Mouse (Mus musculus) embryonic facial prominence, embryonic 11.5 days (tissue): ENCODE results near the gene Prune2. TPM values are rescaled to one million over a fixed set of nuclear protein-coding genes. Genes with fewer than 3 reads are reported as not detected.

Source experiments
- ATAC-seq: fragments of 200-750 bp; cut with Nextera tagmentation; replicated peaks from 2 replicates; pipeline ENCODE4 v1.8.0; 2017; ENCODE audit warnings: low read depth; ENCODE audit not compliant: insufficient number of reproducible peaks, low FRiP score, low TSS enrichment
- DNase-seq: peaks from one replicate; pipeline ENCODE4 v3.0.0-alpha.2; 2015; ENCODE audit warnings: low spot score
- H3K27ac ChIP-seq: fragments of 300-500 bp; sonication (generic); replicated peaks from 2 replicates; pipeline ENCODE4 v1.5.1; 2014; ENCODE audit warnings: mild to moderate bottlenecking, low read depth, low read length, control low read depth
- H3K27me3 ChIP-seq: fragments of 300-500 bp; sonication (generic); 2 replicates; pipeline ENCODE4 v1.6.1; 2014; ENCODE audit warnings: mild to moderate bottlenecking, low read length, moderate library complexity, mixed read lengths; ENCODE audit not compliant: control insufficient read depth, insufficient read depth
- H3K36me3 ChIP-seq: fragments of 300-500 bp; sonication (generic); replicated peaks from 2 replicates; pipeline ENCODE4 v1.6.1; 2014; ENCODE audit warnings: low read depth, mild to moderate bottlenecking, low read length, moderate library complexity, mixed read lengths; ENCODE audit not compliant: control insufficient read depth, insufficient read depth
- H3K4me1 ChIP-seq: fragments of 300-500 bp; sonication (generic); 2 replicates; pipeline ENCODE4 v1.6.1; 2014; ENCODE audit warnings: low read length, mixed read lengths; ENCODE audit not compliant: control insufficient read depth, insufficient read depth
- H3K4me2 ChIP-seq: fragments of 300-500 bp; sonication (generic); 2 replicates; pipeline ENCODE4 v1.6.1; 2014; ENCODE audit warnings: low read depth, mild to moderate bottlenecking, control low read depth, low read length, moderate library complexity
- H3K4me3 ChIP-seq: fragments of 300-500 bp; sonication (generic); 2 replicates; pipeline ENCODE4 v1.5.1; 2014; ENCODE audit warnings: low read depth, low read length, control low read depth
- H3K9ac ChIP-seq: fragments of 300-500 bp; sonication (generic); replicated peaks from 2 replicates; pipeline ENCODE4 v1.6.1; 2014; ENCODE audit warnings: mild to moderate bottlenecking, control low read depth, low read length
- H3K9me3 ChIP-seq: fragments of 300-500 bp; sonication (generic); replicated peaks from 2 replicates; pipeline ENCODE4 v1.6.1; 2016; ENCODE audit warnings: mild to moderate bottlenecking, low read length, inconsistent platforms, mixed read lengths; ENCODE audit not compliant: control insufficient read depth
- WGBS: fragments of 180-500 bp; shearing (Covaris S2); extraction: QIAGEN DNeasy Blood & Tissue Kit; methylation state at CpG from one replicate; pipeline ENCODE4 v1.1.7; 2014; 5-methylcytosine and 5-hydroxymethylcytosine counted together
- polyA plus RNA-seq: library from polyadenylated mRNA; unstranded; fragments of >200 nt; fragmentation: Nextera tagmentation; extraction: Ambion mirVana; gene quantifications from 2 replicates; pipeline ENCODE4 v1.2.1, GENCODE M21; 2014

Gene Prune2
- polyA plus RNA-seq, 1 experiment from 2014 or later = 1.5 TPM

- Histone ChIP-seq H3K9ac (no peak overlapping the region), H3K4me3 (no peak overlapping the region), H3K27me3 (no peaks in the 10 kb centered on the region), H3K4me1 (no peaks in the 10 kb centered on the region), H3K36me3 (no peaks in the 10 kb centered on the region), H3K27ac (no peak overlapping the region), H3K9me3 (no peaks in the 10 kb centered on the region), H3K4me2 (no peak overlapping the region)
- no peak for ATAC-seq
- no peak for DNase-seq
- WGBS = 82% methylated on average over 10 of the region's 10 CpGs
These were observed 300.9 kb downstream of the Prune2 start for GRCm38 (mm10) chr19:17256867-17257266.

GRCm38 (mm10) chr19:17263181-17263580, 307.3 kb downstream of the Prune2 start:
- H3K9me3 ChIP-seq = no peaks in the 10 kb centered on the region
- no peak overlapping the region for H3K4me2 ChIP-seq
- DNase-seq (no peak), ATAC-seq (no peak)
- H3K9ac ChIP-seq = no peak overlapping the region
- H3K36me3 ChIP-seq = no peaks in the 10 kb centered on the region
- H3K27ac ChIP-seq = no peak overlapping the region
- WGBS = 90% methylated on average over 2 of the region's 2 CpGs
- no peaks in the 10 kb centered on the region for H3K27me3 ChIP-seq
- no peaks in the 10 kb centered on the region for H3K4me1 ChIP-seq
- no peak overlapping the region for H3K4me3 ChIP-seq

- DNase-seq = no peak
- Histone ChIP-seq H3K4me1 (no peaks in the 10 kb centered on the region), H3K4me3 (no peak overlapping the region), H3K27me3 (no peaks in the 10 kb centered on the region), H3K9me3 (no peaks in the 10 kb centered on the region), H3K36me3 (no peaks in the 10 kb centered on the region), H3K27ac (no peak overlapping the region), H3K4me2 (no peak overlapping the region), H3K9ac (no peak overlapping the region)
- ATAC-seq = no peak
- WGBS = 92% methylated on average over 13 of the region's 13 CpGs
These were observed 307.9 kb downstream of the Prune2 start for GRCm38 (mm10) chr19:17263679-17264370.

- WGBS = 90% methylated on average over 9 of the region's 9 CpGs
- Histone ChIP-seq H3K27me3 (no peaks in the 10 kb centered on the region), H3K36me3 (no peaks in the 10 kb centered on the region), H3K4me2 (no peak overlapping the region), H3K27ac (no peak overlapping the region), H3K9ac (no peak overlapping the region), H3K9me3 (no peaks in the 10 kb centered on the region), H3K4me1 (no peaks in the 10 kb centered on the region), H3K4me3 (no peak overlapping the region)
- no peak for ATAC-seq
- no peak for DNase-seq
These were observed 308.7 kb downstream of the Prune2 start for GRCm38 (mm10) chr19:17264481-17265196.

- Histone ChIP-seq H3K4me2 (no peak overlapping the region), H3K27me3 (no peaks in the 10 kb centered on the region), H3K9me3 (no peaks in the 10 kb centered on the region), H3K27ac (no peak overlapping the region), H3K9ac (no peak overlapping the region), H3K36me3 (no peaks in the 10 kb centered on the region), H3K4me1 (no peaks in the 10 kb centered on the region), H3K4me3 (no peak overlapping the region)
- ATAC-seq = no peak
- WGBS = 83% methylated on average over 4 of the region's 4 CpGs
- no peak for DNase-seq
These were observed 312.8 kb downstream of the Prune2 start for GRCm38 (mm10) chr19:17268669-17269068.

GRCm38 (mm10) chr19:17271179-17271622, 315.3 kb downstream of the Prune2 start:
- Histone ChIP-seq H3K4me1 (no peaks in the 10 kb centered on the region), H3K4me2 (no peak overlapping the region), H3K27me3 (no peaks in the 10 kb centered on the region), H3K9me3 (no peaks in the 10 kb centered on the region), H3K36me3 (no peaks in the 10 kb centered on the region), H3K9ac (no peak overlapping the region), H3K27ac (peak overlapping the region; percentile 22; the same call in 1 of the 2 replicates), H3K4me3 (no peak overlapping the region)
- 10% methylated on average over 3 of the region's 3 CpGs for WGBS
- ATAC-seq = no peak; the same call in 1 of the 2 replicates
- peak; percentile 53 for DNase-seq

GRCm38 (mm10) chr19:17272988-17273387, 317.1 kb downstream of the Prune2 start:
- Histone ChIP-seq H3K4me2 (no peak overlapping the region), H3K9me3 (no peaks in the 10 kb centered on the region), H3K27ac (no peak overlapping the region), H3K36me3 (no peaks in the 10 kb centered on the region), H3K4me1 (no peaks in the 10 kb centered on the region), H3K4me3 (no peak overlapping the region), H3K9ac (no peak overlapping the region), H3K27me3 (no peaks in the 10 kb centered on the region)
- DNase-seq (no peak), ATAC-seq (no peak)
- 89% methylated on average over 2 of the region's 2 CpGs for WGBS
